Mouse (Mus musculus) embryonic facial prominence, embryonic 11.5 days (tissue): ENCODE data around the gene Wwox. TPM values are rescaled to one million over a fixed set of nuclear protein-coding genes. Genes with fewer than 3 reads are reported as not detected.

Experiments
- ATAC-seq: fragments of 200-750 bp; cut with Nextera tagmentation; replicated peaks from 2 replicates; pipeline ENCODE4 v1.8.0; 2017; ENCODE audit warnings: low read depth; ENCODE audit not compliant: insufficient number of reproducible peaks, low FRiP score, low TSS enrichment
- DNase-seq: peaks from one replicate; pipeline ENCODE4 v3.0.0-alpha.2; 2015; ENCODE audit warnings: low spot score
- H3K27ac ChIP-seq: fragments of 300-500 bp; sonication (generic); replicated peaks from 2 replicates; pipeline ENCODE4 v1.5.1; 2014; ENCODE audit warnings: mild to moderate bottlenecking, low read depth, low read length, control low read depth
- H3K27me3 ChIP-seq: fragments of 300-500 bp; sonication (generic); 2 replicates; pipeline ENCODE4 v1.6.1; 2014; ENCODE audit warnings: mild to moderate bottlenecking, low read length, moderate library complexity, mixed read lengths; ENCODE audit not compliant: control insufficient read depth, insufficient read depth
- H3K36me3 ChIP-seq: fragments of 300-500 bp; sonication (generic); replicated peaks from 2 replicates; pipeline ENCODE4 v1.6.1; 2014; ENCODE audit warnings: low read depth, mild to moderate bottlenecking, low read length, moderate library complexity, mixed read lengths; ENCODE audit not compliant: control insufficient read depth, insufficient read depth
- H3K4me1 ChIP-seq: fragments of 300-500 bp; sonication (generic); 2 replicates; pipeline ENCODE4 v1.6.1; 2014; ENCODE audit warnings: low read length, mixed read lengths; ENCODE audit not compliant: control insufficient read depth, insufficient read depth
- H3K4me2 ChIP-seq: fragments of 300-500 bp; sonication (generic); 2 replicates; pipeline ENCODE4 v1.6.1; 2014; ENCODE audit warnings: low read depth, mild to moderate bottlenecking, control low read depth, low read length, moderate library complexity
- H3K4me3 ChIP-seq: fragments of 300-500 bp; sonication (generic); 2 replicates; pipeline ENCODE4 v1.5.1; 2014; ENCODE audit warnings: low read depth, low read length, control low read depth
- H3K9ac ChIP-seq: fragments of 300-500 bp; sonication (generic); replicated peaks from 2 replicates; pipeline ENCODE4 v1.6.1; 2014; ENCODE audit warnings: mild to moderate bottlenecking, control low read depth, low read length
- H3K9me3 ChIP-seq: fragments of 300-500 bp; sonication (generic); replicated peaks from 2 replicates; pipeline ENCODE4 v1.6.1; 2016; ENCODE audit warnings: mild to moderate bottlenecking, low read length, inconsistent platforms, mixed read lengths; ENCODE audit not compliant: control insufficient read depth
- WGBS: fragments of 180-500 bp; shearing (Covaris S2); extraction: QIAGEN DNeasy Blood & Tissue Kit; methylation state at CpG from one replicate; pipeline ENCODE4 v1.1.7; 2014; 5-methylcytosine and 5-hydroxymethylcytosine counted together
- polyA plus RNA-seq: library from polyadenylated mRNA; unstranded; fragments of >200 nt; fragmentation: Nextera tagmentation; extraction: Ambion mirVana; gene quantifications from 2 replicates; pipeline ENCODE4 v1.2.1, GENCODE M21; 2014

The Wwox gene
- polyA plus RNA-seq, 1 experiment from 2014 or later = 7.2 TPM

DNA sequence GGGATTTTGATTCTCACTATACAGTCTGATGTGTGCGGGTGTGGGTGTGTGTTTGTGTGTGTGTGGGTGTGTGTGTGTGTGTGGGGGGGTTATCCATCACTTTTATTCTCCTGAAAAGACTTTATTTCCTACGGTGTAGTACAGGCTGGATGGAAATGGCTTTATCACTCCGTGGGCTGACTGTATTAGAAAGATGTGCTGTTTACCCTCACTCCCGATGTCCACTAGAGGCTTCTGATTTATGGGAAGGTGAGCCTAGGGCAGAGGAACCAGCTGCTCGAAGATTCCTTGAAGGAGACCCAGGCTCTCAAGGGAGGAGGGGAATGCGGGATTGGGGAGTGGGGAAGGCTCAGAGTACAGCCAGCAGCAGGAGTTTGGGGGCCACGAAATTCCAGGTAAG, 351.3 kb downstream of the Wwox start:
- 82% methylated on average over 7 of the region's 7 CpGs for whole genome bisulfite sequencing

GRCm38 (mm10) chr8:114793682-114794081, 354.2 kb downstream of the Wwox start:
- ATAC-seq = no peak
- Histone ChIP-seq H3K27me3 (no peaks in the 10 kb centered on the region), H3K36me3 (no peaks in the 10 kb centered on the region), H3K9ac (no peak overlapping the region), H3K4me3 (no peak overlapping the region), H3K27ac (no peak overlapping the region), H3K4me1 (no peaks in the 10 kb centered on the region), H3K9me3 (no peaks in the 10 kb centered on the region), H3K4me2 (no peak overlapping the region)
- no peak for DNase-seq
- WGBS = 91% methylated on average over 9 of the region's 9 CpGs

More for the DNA sequence above, 351.3 kb downstream of the Wwox start:
- H3K36me3 ChIP-seq = no peaks in the 10 kb centered on the region
- no peak overlapping the region for H3K4me3 ChIP-seq
- ATAC-seq (no peak), DNase-seq (no peak)
- no peak overlapping the region for H3K9ac ChIP-seq
- H3K27ac ChIP-seq = no peak overlapping the region
- H3K4me2 ChIP-seq = no peak overlapping the region
- H3K4me1 ChIP-seq = no peaks in the 10 kb centered on the region
- H3K9me3 ChIP-seq = no peaks in the 10 kb centered on the region
- no peaks in the 10 kb centered on the region for H3K27me3 ChIP-seq

DNA sequence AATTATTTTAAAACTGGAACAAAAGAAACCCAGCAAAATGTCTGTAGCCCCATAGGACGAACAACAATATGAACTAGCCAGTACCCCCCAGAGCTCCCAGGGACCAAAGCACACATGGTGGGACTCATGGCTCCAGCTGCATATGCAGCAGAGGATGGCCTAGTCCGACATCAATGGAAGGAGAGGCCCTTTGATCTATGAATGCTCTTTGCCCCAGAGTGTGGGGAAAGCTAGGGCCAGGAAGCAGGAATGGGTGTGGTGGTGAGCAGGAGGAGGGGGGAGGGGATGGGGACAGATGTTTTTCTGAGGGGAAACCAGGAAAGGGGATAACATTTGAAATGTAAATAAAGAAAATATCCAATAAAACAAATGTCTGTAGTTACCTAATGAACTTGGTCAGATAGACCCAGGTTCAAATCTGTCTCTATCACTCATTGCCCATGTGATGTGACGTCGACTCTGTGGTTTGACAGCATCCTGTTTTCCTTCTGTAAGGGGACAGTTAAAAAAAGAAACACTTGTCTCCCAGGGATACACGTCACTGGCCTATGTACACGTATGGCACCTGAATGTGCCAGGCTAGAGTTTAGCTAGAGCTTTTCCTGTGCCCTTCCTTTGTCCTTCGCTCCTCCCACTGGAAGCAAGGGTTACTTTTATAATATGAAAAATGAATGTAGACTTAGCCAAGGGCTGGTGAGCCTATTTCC, 362.1 kb downstream of the Wwox start:
- no peak overlapping the region for H3K27ac ChIP-seq
- DNase-seq = no peak
- no peaks in the 10 kb centered on the region for H3K4me1 ChIP-seq
- no peak overlapping the region for H3K9ac ChIP-seq
- no peaks in the 10 kb centered on the region for H3K27me3 ChIP-seq
- no peak overlapping the region for H3K4me3 ChIP-seq
- WGBS = 61% methylated on average over 7 of the region's 7 CpGs
- no peaks in the 10 kb centered on the region for H3K9me3 ChIP-seq
- H3K4me2 ChIP-seq = no peak overlapping the region
- ATAC-seq = no peak
- H3K36me3 ChIP-seq = no peaks in the 10 kb centered on the region

DNA sequence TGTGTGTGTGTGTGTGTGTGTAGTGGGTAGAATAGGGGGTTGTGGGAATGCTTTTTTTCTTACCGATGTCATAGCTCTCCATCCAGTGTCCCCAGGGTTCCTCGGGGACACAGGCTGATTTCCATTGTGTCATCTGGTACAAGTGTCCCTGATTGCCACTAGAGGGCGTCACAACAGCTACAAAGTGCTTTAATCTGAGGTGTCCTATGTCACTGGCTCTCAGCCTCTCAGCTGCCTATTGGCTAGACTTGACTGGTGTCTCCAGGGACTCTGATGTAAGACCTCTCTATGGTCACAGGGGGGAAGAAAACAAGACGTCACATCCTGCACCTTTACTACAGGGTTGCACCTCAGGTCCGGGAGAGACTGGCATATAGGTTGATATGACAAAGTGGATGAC, 363.7 kb downstream of the Wwox start:
- ATAC-seq (no peak), DNase-seq (peak; percentile 25)
- Histone ChIP-seq H3K27me3 (no peaks in the 10 kb centered on the region), H3K9ac (no peak overlapping the region), H3K4me1 (no peaks in the 10 kb centered on the region), H3K4me2 (no peak overlapping the region), H3K4me3 (no peak overlapping the region), H3K36me3 (no peaks in the 10 kb centered on the region), H3K27ac (no peak overlapping the region), H3K9me3 (no peaks in the 10 kb centered on the region)
- WGBS = 53% methylated on average over 5 of the region's 5 CpGs

- no peaks in the 10 kb centered on the region for H3K27me3 ChIP-seq
- no peak overlapping the region for H3K9ac ChIP-seq
- no peak overlapping the region for H3K4me3 ChIP-seq
- H3K4me1 ChIP-seq = no peaks in the 10 kb centered on the region
- H3K27ac ChIP-seq = no peak overlapping the region
- no peaks in the 10 kb centered on the region for H3K36me3 ChIP-seq
- DNase-seq (no peak), ATAC-seq (no peak)
- WGBS = 88% methylated on average over 9 of the region's 9 CpGs
- H3K4me2 ChIP-seq = no peak overlapping the region
- no peaks in the 10 kb centered on the region for H3K9me3 ChIP-seq
Measured at GRCm38 (mm10) chr8:114806826-114807420, 367.5 kb downstream of the Wwox start.

- Histone ChIP-seq H3K4me2 (no peak overlapping the region), H3K27me3 (no peaks in the 10 kb centered on the region), H3K27ac (no peak overlapping the region), H3K4me1 (no peaks in the 10 kb centered on the region), H3K9me3 (no peaks in the 10 kb centered on the region), H3K9ac (no peak overlapping the region), H3K4me3 (no peak overlapping the region), H3K36me3 (no peaks in the 10 kb centered on the region)
- ATAC-seq (no peak), DNase-seq (no peak)
- 88% methylated on average over 22 of the region's 22 CpGs for WGBS
Measured at GRCm38 (mm10) chr8:114807676-114808426, 368.4 kb downstream of the Wwox start.

DNA sequence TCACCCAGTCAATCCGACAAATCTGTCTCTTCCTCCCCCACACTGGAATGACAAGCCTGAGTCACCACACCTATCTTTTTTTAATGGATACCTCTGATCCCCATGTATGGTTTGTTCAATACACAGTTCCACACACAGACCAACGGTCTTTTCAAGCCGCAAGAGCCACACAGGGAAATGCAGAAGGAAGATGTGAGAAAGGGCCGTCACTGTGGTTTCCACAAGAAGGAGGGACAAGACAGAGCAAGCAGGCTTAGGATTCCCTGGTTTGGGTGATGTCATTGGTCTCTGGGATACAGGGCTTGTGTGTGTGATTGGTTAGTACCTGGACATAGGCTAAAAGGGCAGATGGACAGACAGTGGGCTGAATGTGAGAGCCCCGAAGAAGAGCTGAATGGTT, 371.0 kb downstream of the Wwox start:
- Histone ChIP-seq H3K36me3 (no peaks in the 10 kb centered on the region), H3K27me3 (no peaks in the 10 kb centered on the region), H3K4me2 (no peak overlapping the region), H3K27ac (no peak overlapping the region), H3K9me3 (no peaks in the 10 kb centered on the region), H3K4me1 (no peaks in the 10 kb centered on the region), H3K4me3 (no peak overlapping the region), H3K9ac (no peak overlapping the region)
- no peak for ATAC-seq
- no peak for DNase-seq
- WGBS = 93% methylated on average over 5 of the region's 5 CpGs

- H3K9ac ChIP-seq = no peak overlapping the region
Measured at GRCm38 (mm10) chr8:114813830-114814229, 374.4 kb downstream of the Wwox start.

More at GRCm38 (mm10) chr8:114813830-114814229, 374.4 kb downstream of the Wwox start:
- H3K27me3 ChIP-seq = no peaks in the 10 kb centered on the region
- WGBS = 88% methylated on average over 10 of the region's 10 CpGs
- H3K36me3 ChIP-seq = no peaks in the 10 kb centered on the region
- DNase-seq = no peak
- H3K4me1 ChIP-seq = no peaks in the 10 kb centered on the region
- no peak overlapping the region for H3K27ac ChIP-seq
- no peak overlapping the region for H3K4me3 ChIP-seq
- no peak overlapping the region for H3K4me2 ChIP-seq
- no peak for ATAC-seq
- H3K9me3 ChIP-seq = no peaks in the 10 kb centered on the region
